Mouse (Mus musculus) small intestine, adult 2 months (tissue): ENCODE data around the gene Maml2.

Experiments
- CTCF ChIP-seq: fragments of 200-500 bp; IDR thresholded peaks from 2 replicates; pipeline ENCODE4 v1.5.1; 2012; ENCODE audit warnings: low read depth, mild to moderate bottlenecking, control low read depth, inconsistent platforms, low read length, moderate library complexity, mixed read lengths; ENCODE audit not compliant: insufficient replicate concordance, insufficient read length; ENCODE audit errors: extremely low read depth
- POLR2A ChIP-seq: fragments of 200-500 bp; IDR thresholded peaks from 2 replicates; pipeline ENCODE4 v1.6.1; 2012; ENCODE audit warnings: low read depth, mild to moderate bottlenecking, control low read depth, inconsistent platforms, low read length, moderate library complexity

GRCm38 (mm10) chr9:13540227-13540626 is 242.5 kb downstream of the Maml2 start:
- no peak for TF ChIP-seq CTCF
- no peak for TF ChIP-seq POLR2A
